Mouse (Mus musculus) left cerebral cortex, adult 8-10 months (tissue): ENCODE data around the gene Fbxo45. TPM values are rescaled to one million over a fixed set of nuclear protein-coding genes. Genes with fewer than 3 reads are reported as not detected.
"Not testable (repeated sequence)": the region's sequence is repeated elsewhere in the genome, so short reads cannot be mapped to it uniquely, and the experiment has no call there.

Source experiments
- DNase-seq, 2 experiments: peaks; one replicate each; pipeline ENCODE4 v3.0.0; 2022; ENCODE audit warnings: low spot score in 2 of 2
- total RNA-seq, 4 experiments: library from RNA; stranded (reverse); gene quantifications; 2 replicates each; pipeline ENCODE4 v1.2.4; 2022

The Fbxo45 gene
- total RNA-seq: 10 to 100 TPM; 42.5 to 44.2 (median 43.9) TPM

- DNase-seq: peak; percentile 92 to 98
Observed at GRCm38 (mm10) chr16:32246952-32247370, at the start of gene Fbxo45, which contains the start of gene Wdr53. Fbxo45 (minus strand) TSS chr16:32247158. Wdr53 (plus strand) TSS chr16:32247227.

GRCm38 (mm10) chr16:32291821-32292220 is 44.9 kb upstream of the Fbxo45 start:
- no peak for DNase-seq

- no peak for DNase-seq
Observed at GRCm38 (mm10) chr16:32282608-32283007, 35.6 kb upstream of the Fbxo45 start.

GRCm38 (mm10) chr16:32280211-32280610 is 33.3 kb upstream of the Fbxo45 start:
- DNase-seq: no peak

- DNase-seq: no peak
Observed at GRCm38 (mm10) chr16:32278396-32278795, 31.4 kb upstream of the Fbxo45 start.

GRCm38 (mm10) chr16:32277308-32278256 is 30.6 kb upstream of the Fbxo45 start, which contains the start of gene Rnf168:
Rnf168 (plus strand) TSS chr16:32277459.
- DNase-seq: peak; percentile 83 to 85

GRCm38 (mm10) chr16:32275830-32276229 is 28.9 kb upstream of the Fbxo45 start:
- DNase-seq: no peak

GRCm38 (mm10) chr16:32275041-32275440 is 28.1 kb upstream of the Fbxo45 start:
- no peak for DNase-seq

GRCm38 (mm10) chr16:32273338-32273737 is 26.4 kb upstream of the Fbxo45 start:
- no peak for DNase-seq

GRCm38 (mm10) chr16:32271291-32271690 is 24.3 kb upstream of the Fbxo45 start, which contains the start of gene Smco1:
Smco1 (plus strand) TSS chr16:32271468.
- no peak for DNase-seq

- not testable (repeated sequence) for DNase-seq
Observed at GRCm38 (mm10) chr16:32264225-32264624, 17.3 kb upstream of the Fbxo45 start.

GRCm38 (mm10) chr16:32246351-32246791 is 587 bp downstream of the Fbxo45 start:
- DNase-seq: peak; percentile 33 to 54

GRCm38 (mm10) chr16:32243901-32244300 is 3.1 kb downstream of the Fbxo45 start:
- no peak for DNase-seq

- DNase-seq: no peak
Observed at GRCm38 (mm10) chr16:32239428-32240312, 7.3 kb downstream of the Fbxo45 start.

- no peak for DNase-seq
Observed at GRCm38 (mm10) chr16:32237930-32238680, 8.9 kb downstream of the Fbxo45 start.

- DNase-seq: not testable (repeated sequence)
Observed at GRCm38 (mm10) chr16:32232050-32232449, 14.9 kb downstream of the Fbxo45 start.

GRCm38 (mm10) chr16:32222399-32222798 is 24.6 kb downstream of the Fbxo45 start:
- DNase-seq: no peak

GRCm38 (mm10) chr16:32221803-32222202 is 25.2 kb downstream of the Fbxo45 start:
- no peak for DNase-seq

GRCm38 (mm10) chr16:32214804-32215576 is 32.0 kb downstream of the Fbxo45 start:
- DNase-seq: peak in 1 of 2 experiments; percentile 71

GRCm38 (mm10) chr16:32214156-32214555 is 32.8 kb downstream of the Fbxo45 start:
- DNase-seq: no peak
